Mouse (Mus musculus) heart, embryonic 16.5 days (tissue): Measurements from ENCODE around the gene Zfp617. TPM values are rescaled to one million over a fixed set of nuclear protein-coding genes. Genes with fewer than 3 reads are reported as not detected.

Source experiments
- ATAC-seq: fragments of 200-750 bp; cut with Nextera tagmentation; replicated peaks from 2 replicates; pipeline ENCODE4 v1.8.0; 2017; ENCODE audit warnings: moderate number of reproducible peaks; ENCODE audit not compliant: insufficient read depth, low FRiP score; ENCODE audit errors: extremely low read depth
- H3K27ac ChIP-seq: fragments of 300-500 bp; sonication (generic); 2 replicates; pipeline ENCODE4 v1.5.1; 2014; ENCODE audit warnings: mild to moderate bottlenecking, low read length, control low read depth, moderate library complexity
- H3K27me3 ChIP-seq: fragments of 300-500 bp; sonication (generic); 2 replicates; pipeline ENCODE4 v1.6.1; 2014; ENCODE audit warnings: low read length, mixed read lengths; ENCODE audit not compliant: control insufficient read depth, insufficient read depth
- H3K36me3 ChIP-seq: fragments of 300-500 bp; sonication (generic); 2 replicates; pipeline ENCODE4 v1.6.1; 2014; ENCODE audit not compliant: control insufficient read depth, insufficient read depth
- H3K4me1 ChIP-seq: fragments of 300-500 bp; sonication (generic); 2 replicates; pipeline ENCODE4 v1.6.1; 2014; ENCODE audit warnings: low read length, mixed read lengths; ENCODE audit not compliant: control insufficient read depth, insufficient read depth
- H3K4me2 ChIP-seq: fragments of 300-500 bp; sonication (generic); 2 replicates; pipeline ENCODE4 v1.6.1; 2014; ENCODE audit warnings: low read depth, mild to moderate bottlenecking, control low read depth, low read length
- H3K4me3 ChIP-seq: fragments of 300-500 bp; sonication (generic); 2 replicates; pipeline ENCODE4 v1.5.1; 2014; ENCODE audit warnings: mild to moderate bottlenecking, control low read depth, low read length
- H3K9ac ChIP-seq: fragments of 300-500 bp; sonication (generic); 2 replicates; pipeline ENCODE4 v1.6.1; 2014; ENCODE audit warnings: low read length, control low read depth
- H3K9me3 ChIP-seq: fragments of 300-500 bp; sonication (generic); replicated peaks from 2 replicates; pipeline ENCODE4 v1.6.1; 2016; ENCODE audit warnings: low read length; ENCODE audit not compliant: control insufficient read depth
- WGBS: fragments of 180-500 bp; shearing (Covaris S2); extraction: QIAGEN DNeasy Blood & Tissue Kit; methylation state at CpG from one replicate; pipeline ENCODE4 v1.1.7; 2014; 5-methylcytosine and 5-hydroxymethylcytosine counted together
- polyA plus RNA-seq: library from polyadenylated mRNA; unstranded; fragments of >200 nt; fragmentation: Nextera tagmentation; extraction: Ambion mirVana; gene quantifications from 2 replicates; pipeline ENCODE4 v1.2.1, GENCODE M21; 2015

The Zfp617 gene
- polyA plus RNA-seq, 1 experiment from 2014 or later = 26.4 TPM

DNA sequence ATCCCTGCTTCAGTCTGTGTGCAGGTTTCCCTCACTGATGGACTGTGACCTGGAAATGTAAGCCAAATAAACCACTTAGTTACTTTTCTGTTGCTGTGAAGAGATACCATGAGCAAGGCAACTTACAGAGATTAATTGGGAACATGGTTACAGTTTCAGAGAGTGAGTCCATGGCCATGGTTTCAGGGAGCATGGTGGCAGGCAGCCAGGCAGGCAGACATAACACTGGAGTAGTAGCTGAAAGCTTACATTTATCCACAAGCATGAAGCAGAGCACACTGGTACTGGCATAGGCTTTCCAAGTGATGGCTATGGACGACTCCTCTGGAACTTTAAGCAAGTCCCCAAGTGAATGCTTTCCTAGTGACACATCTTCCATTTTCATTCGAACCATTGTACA is 56.7 kb downstream of the Zfp617 start:
- Histone ChIP-seq H3K4me3 (no peak overlapping the region), H3K27ac (no peak overlapping the region), H3K9me3 (peaks cover 7% of the 10 kb centered on the region), H3K36me3 (peaks cover 46% of the 10 kb centered on the region), H3K27me3 (no peaks in the 10 kb centered on the region), H3K4me1 (no peaks in the 10 kb centered on the region), H3K4me2 (no peak overlapping the region), H3K9ac (no peak overlapping the region)
- no peak for ATAC-seq
- WGBS = 89% methylated on average over 2 of the region's 2 CpGs

DNA sequence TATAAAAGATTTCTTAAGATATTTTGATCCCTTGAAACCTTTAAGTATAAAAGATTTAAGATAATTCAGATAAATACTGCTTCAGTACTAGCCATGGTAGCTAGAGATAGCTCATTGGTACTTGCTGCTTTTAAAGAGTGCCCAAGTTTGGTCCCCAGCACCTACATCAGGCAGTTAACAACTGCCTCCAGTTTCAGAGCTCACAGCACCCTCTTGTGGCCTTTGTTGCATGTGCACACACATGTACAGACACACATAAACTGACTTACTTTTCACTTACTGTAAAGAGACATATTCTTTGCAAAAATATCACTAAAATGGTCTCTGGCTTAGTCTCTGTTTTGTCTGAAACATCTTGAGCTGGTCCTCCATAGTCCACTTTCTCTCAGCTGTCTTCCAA is 58.0 kb downstream of the Zfp617 start:
- no peak overlapping the region for H3K4me2 ChIP-seq
- no peaks in the 10 kb centered on the region for H3K27me3 ChIP-seq
- no peaks in the 10 kb centered on the region for H3K4me1 ChIP-seq
- peaks cover 7% of the 10 kb centered on the region for H3K9me3 ChIP-seq
- H3K4me3 ChIP-seq = no peak overlapping the region
- no peak overlapping the region for H3K9ac ChIP-seq
- H3K36me3 ChIP-seq = peaks cover 46% of the 10 kb centered on the region
- no peak for ATAC-seq
- no peak overlapping the region for H3K27ac ChIP-seq

- no peak for ATAC-seq
- H3K4me2 ChIP-seq = no peak overlapping the region
- H3K27me3 ChIP-seq = no peaks in the 10 kb centered on the region
- H3K4me3 ChIP-seq = no peak overlapping the region
- no peak overlapping the region for H3K27ac ChIP-seq
- no peaks in the 10 kb centered on the region for H3K4me1 ChIP-seq
- WGBS = 97% methylated on average over 5 of the region's 5 CpGs
- H3K9me3 ChIP-seq = peaks cover 7% of the 10 kb centered on the region
- no peak overlapping the region for H3K9ac ChIP-seq
- H3K36me3 ChIP-seq = peaks cover 46% of the 10 kb centered on the region
These were observed 58.8 kb downstream of the Zfp617 start for GRCm38 (mm10) chr8:71967261-71967660.

DNA sequence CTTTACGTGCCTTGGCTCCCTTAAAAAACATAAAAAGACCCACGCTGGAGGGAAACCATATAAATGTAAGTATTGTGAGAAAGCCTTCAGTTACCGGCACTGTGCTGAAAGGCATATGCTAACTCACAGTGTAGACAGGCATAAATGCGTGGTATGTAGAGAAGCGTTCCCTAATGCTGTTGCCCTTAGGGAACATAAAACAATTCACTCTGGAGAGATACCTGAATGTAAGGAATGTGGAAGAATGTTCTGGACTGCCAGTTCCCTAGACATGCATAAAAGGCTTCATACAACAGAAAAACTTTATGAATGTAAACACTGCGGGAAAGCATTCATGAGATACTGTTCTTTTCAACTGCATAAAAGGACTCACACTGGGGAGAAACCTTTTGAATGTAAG is 59.7 kb downstream of the Zfp617 start:
- H3K9me3 ChIP-seq = peaks cover 7% of the 10 kb centered on the region
- no peak overlapping the region for H3K4me3 ChIP-seq
- 76% methylated on average over 6 of the region's 6 CpGs for WGBS
- ATAC-seq = no peak
- no peaks in the 10 kb centered on the region for H3K4me1 ChIP-seq
- no peak overlapping the region for H3K4me2 ChIP-seq
- H3K36me3 ChIP-seq = peaks cover 46% of the 10 kb centered on the region
- no peaks in the 10 kb centered on the region for H3K27me3 ChIP-seq
- H3K27ac ChIP-seq = no peak overlapping the region
- no peak overlapping the region for H3K9ac ChIP-seq

DNA sequence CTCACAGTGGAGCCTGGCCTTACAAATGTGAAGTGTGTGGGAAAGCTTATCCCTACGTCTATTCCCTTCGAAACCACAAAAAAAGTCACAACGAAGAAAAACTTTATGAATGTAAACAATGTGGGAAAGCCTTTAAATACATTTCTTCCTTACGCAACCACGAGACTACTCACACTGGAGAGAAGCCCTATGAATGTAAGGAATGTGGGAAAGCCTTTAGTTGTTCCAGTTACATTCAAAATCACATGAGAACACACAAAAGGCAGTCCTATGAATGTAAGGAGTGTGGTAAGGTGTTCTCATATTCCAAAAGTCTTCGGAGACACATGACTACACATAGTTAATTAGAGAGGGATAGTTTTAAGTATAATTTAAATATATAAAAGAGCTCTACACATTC is 60.2 kb downstream of the Zfp617 start:
- H3K36me3 ChIP-seq = peaks cover 46% of the 10 kb centered on the region

GRCm38 (mm10) chr8:71971945-71972344 is 63.5 kb downstream of the Zfp617 start:
- Histone ChIP-seq H3K4me3 (no peak overlapping the region), H3K27me3 (no peaks in the 10 kb centered on the region), H3K9ac (no peak overlapping the region), H3K4me1 (no peaks in the 10 kb centered on the region), H3K4me2 (no peak overlapping the region), H3K27ac (no peak overlapping the region), H3K36me3 (peaks cover 23% of the 10 kb centered on the region), H3K9me3 (peaks cover 3% of the 10 kb centered on the region)
- ATAC-seq = no peak
- WGBS = 70% methylated on average over 1 of the region's 1 CpGs

More for the DNA sequence above, 60.2 kb downstream of the Zfp617 start:
- no peak for ATAC-seq
- H3K27me3 ChIP-seq = no peaks in the 10 kb centered on the region
- H3K4me1 ChIP-seq = no peaks in the 10 kb centered on the region
- peaks cover 7% of the 10 kb centered on the region for H3K9me3 ChIP-seq
- H3K4me2 ChIP-seq = no peak overlapping the region
- H3K9ac ChIP-seq = no peak overlapping the region
- WGBS = 82% methylated on average over 6 of the region's 6 CpGs
- H3K27ac ChIP-seq = no peak overlapping the region
- H3K4me3 ChIP-seq = no peak overlapping the region

DNA sequence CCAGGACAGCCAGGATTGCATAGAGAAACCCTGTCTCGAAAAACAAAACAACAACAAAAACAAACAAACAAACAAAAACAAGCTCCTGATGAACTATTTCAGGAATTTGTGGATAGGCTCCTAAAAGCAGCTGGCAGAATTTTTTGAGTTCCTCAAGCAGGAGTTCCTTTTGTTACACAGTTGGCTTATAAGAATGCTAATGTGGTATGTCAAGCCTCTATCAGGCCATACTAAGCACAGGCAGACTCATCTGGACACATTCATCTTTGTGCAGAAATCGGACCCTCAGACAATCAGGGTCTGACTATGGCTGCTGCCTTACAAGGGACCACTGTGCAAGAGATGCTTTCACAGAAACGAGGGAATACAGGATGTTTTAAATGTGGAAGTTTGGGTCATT is 65.8 kb downstream of the Zfp617 start:
- H3K9me3 ChIP-seq = no peaks in the 10 kb centered on the region
- WGBS = 73% methylated on average over 3 of the region's 3 CpGs
- H3K27ac ChIP-seq = no peak overlapping the region
- no peaks in the 10 kb centered on the region for H3K27me3 ChIP-seq
- no peaks in the 10 kb centered on the region for H3K4me1 ChIP-seq
- H3K4me3 ChIP-seq = no peak overlapping the region
- peaks cover 2% of the 10 kb centered on the region; the same call in 1 of the 2 replicates for H3K36me3 ChIP-seq
- H3K9ac ChIP-seq = no peak overlapping the region
- no peak for ATAC-seq
- no peak overlapping the region for H3K4me2 ChIP-seq

DNA sequence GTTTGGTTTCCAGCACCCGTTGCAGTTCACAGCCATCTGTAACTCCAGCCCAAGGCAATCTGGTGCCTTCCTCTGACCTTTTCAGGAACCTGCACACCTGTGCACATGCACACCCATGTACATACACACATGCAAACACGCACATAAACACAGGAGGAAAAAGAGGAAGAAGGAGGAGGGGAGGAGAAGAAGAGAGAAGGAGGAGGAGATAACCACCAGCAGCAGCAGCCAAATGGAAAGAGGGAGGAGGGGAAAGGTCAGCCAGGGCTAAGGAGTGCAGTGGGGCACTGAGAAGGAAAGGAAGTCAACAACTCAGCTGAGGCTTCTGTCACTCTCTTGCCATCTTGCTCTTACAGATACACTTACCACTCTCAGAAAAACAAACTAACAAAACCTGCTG is 72.6 kb downstream of the Zfp617 start:
- WGBS = 42% methylated on average over 2 of the region's 2 CpGs
- no peaks in the 10 kb centered on the region for H3K36me3 ChIP-seq
- H3K4me3 ChIP-seq = no peak overlapping the region
- no peak for ATAC-seq
- H3K9me3 ChIP-seq = no peaks in the 10 kb centered on the region
- H3K4me2 ChIP-seq = no peak overlapping the region
- H3K9ac ChIP-seq = no peak overlapping the region
- 0 out of 2 replicates have a peak, but pooled peaks cover 2% of the 10 kb centered on the region for H3K4me1 ChIP-seq
- no peaks in the 10 kb centered on the region for H3K27me3 ChIP-seq
- H3K27ac ChIP-seq = no peak overlapping the region

DNA sequence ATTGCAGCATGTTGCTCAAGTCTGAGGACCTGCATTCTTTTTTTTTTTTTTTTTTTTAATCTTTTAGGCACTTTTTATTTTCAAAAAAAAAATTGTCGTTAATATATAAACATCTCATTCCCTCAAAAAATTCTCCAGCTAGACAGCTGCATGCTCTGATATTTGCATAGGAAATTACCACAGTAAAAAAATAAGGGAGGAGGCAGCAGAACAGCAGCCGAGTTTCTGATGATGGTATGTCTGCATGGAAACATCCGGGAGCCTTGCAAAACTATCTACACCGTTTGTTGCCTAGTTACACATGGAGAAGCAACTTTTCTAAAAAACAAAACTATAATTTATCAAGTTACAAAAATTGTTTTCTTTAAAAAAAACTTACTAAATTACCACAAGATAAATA is 73.0 kb downstream of the Zfp617 start:
- 59% methylated on average over 4 of the region's 4 CpGs for WGBS
- no peak for ATAC-seq

More for the DNA sequence above, 73.0 kb downstream of the Zfp617 start:
- H3K27me3 ChIP-seq = no peaks in the 10 kb centered on the region
- H3K27ac ChIP-seq = no peak overlapping the region
- H3K36me3 ChIP-seq = no peaks in the 10 kb centered on the region
- 0 out of 2 replicates have a peak, but pooled peaks cover 2% of the 10 kb centered on the region for H3K4me1 ChIP-seq
- H3K9ac ChIP-seq = no peak overlapping the region
- no peak overlapping the region for H3K4me3 ChIP-seq
- H3K9me3 ChIP-seq = no peaks in the 10 kb centered on the region
- H3K4me2 ChIP-seq = no peak overlapping the region
